Mouse (Mus musculus): ENCODE measurements around the gene Fxyd5. TPM values are rescaled to one million over a fixed set of nuclear protein-coding genes. Genes with fewer than 3 reads are reported as not detected.

The Fxyd5 gene
- polyA plus RNA-seq, 1 experiment from 2014 or later = 10.2 TPM

DNA sequence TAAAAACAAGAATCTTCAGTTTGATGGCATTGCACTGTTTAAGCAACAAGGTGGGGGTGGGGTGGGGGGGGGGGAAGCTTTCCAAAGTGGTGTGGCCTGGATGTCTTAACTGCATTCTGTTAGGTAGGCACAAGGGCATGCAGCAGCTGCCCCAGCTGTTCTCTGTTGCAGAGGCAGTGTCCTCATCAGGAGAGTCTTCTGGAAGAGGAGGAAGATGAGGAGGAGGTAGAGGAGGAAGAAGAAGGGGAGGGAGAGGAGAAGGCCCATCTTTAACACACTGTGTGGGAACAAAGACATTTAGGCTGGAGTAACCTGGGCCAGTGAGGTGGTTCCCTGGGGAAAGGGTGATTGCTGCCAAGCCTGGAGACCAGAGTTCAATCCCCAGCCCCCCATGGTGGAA is 39.8 kb upstream of the Fxyd5 start:
- no peaks in the 10 kb centered on the region for H3K36me3 ChIP-seq (ENCODE audit: control insufficient read depth, insufficient read depth, low read length)
- DNase-seq (ENCODE audit: low spot score) = no peak
- no peak for ATAC-seq (replicated peaks; ENCODE audit: low FRiP score)
- no peak overlapping the region for H3K27ac ChIP-seq (ENCODE audit: low read depth, low read length)
- no peaks in the 10 kb centered on the region for H3K27me3 ChIP-seq (ENCODE audit: control insufficient read depth, insufficient read depth, low read length)
- no peaks in the 10 kb centered on the region for H3K9me3 ChIP-seq (ENCODE audit: control insufficient read depth, low read length)
- no peak overlapping the region for H3K4me3 ChIP-seq (ENCODE audit: low read depth, low read length)
- H3K4me2 ChIP-seq (ENCODE audit: low read depth, low read length, severe bottlenecking) = no peak overlapping the region
- no peak overlapping the region for H3K9ac ChIP-seq (ENCODE audit: low read length)
- H3K4me1 ChIP-seq (replicated peaks; ENCODE audit: control insufficient read depth, insufficient read depth, low read length) = 0 out of 2 replicates have a peak, but pooled peaks cover 3% of the 10 kb centered on the region

DNA sequence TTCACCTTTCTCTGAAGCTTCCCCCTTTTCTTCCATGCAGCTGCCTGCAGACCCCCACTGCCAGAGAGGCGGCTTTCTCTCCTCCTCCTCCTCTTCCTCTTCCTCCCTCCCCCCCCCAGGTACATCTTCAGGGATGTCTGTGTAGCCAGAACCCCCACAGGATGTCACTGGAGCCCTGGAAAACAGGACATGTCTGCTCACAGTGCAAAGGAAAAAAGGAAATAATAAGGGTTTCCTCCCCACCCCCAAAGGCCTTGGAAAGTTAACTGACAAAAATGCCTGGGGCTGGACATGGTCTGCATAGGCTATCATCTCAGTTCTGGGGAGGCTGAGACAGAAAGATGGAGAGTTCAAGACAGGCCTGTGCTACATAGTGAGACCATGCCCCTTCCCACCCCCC is 38.8 kb upstream of the Fxyd5 start:
- no peak overlapping the region for H3K9ac ChIP-seq (ENCODE audit: low read length)
- H3K9me3 ChIP-seq (ENCODE audit: control insufficient read depth, low read length) = no peaks in the 10 kb centered on the region
- no peak overlapping the region for H3K4me3 ChIP-seq (ENCODE audit: low read depth, low read length)
- 38% methylated on average over 1 of the region's 1 CpGs for WGBS
- ATAC-seq (replicated peaks; ENCODE audit: low FRiP score) (no peak), DNase-seq (ENCODE audit: low spot score) (no peak)
- H3K4me2 ChIP-seq (ENCODE audit: low read depth, low read length, severe bottlenecking) = no peak overlapping the region
- no peaks in the 10 kb centered on the region for H3K27me3 ChIP-seq (ENCODE audit: control insufficient read depth, insufficient read depth, low read length)
- no peak overlapping the region for H3K27ac ChIP-seq (ENCODE audit: low read depth, low read length)
- H3K36me3 ChIP-seq (ENCODE audit: control insufficient read depth, insufficient read depth, low read length) = no peaks in the 10 kb centered on the region
- H3K4me1 ChIP-seq (replicated peaks; ENCODE audit: control insufficient read depth, insufficient read depth, low read length) = 0 out of 2 replicates have a peak, but pooled peaks cover 3% of the 10 kb centered on the region

DNA sequence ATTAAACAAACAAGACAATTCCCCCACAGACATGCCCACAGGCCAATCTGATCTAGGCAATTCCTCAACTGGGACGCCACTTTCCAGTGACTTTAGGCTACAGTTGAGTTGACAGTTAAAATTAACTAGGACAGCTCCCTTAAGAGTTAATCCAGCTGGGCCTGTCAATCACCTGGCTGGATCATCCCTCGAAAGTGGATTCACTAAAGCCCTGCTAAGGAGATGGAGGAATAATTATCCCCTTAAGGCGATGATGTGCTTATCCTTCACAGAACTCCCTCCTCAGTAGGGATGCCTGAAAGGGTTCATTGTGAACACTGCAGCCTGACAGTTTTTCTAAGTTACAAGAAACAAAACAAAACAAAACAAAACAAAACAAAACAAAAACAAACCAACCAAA is 38.3 kb upstream of the Fxyd5 start:
- Histone ChIP-seq H3K9ac (ENCODE audit: low read length) (no peak overlapping the region), H3K36me3 (ENCODE audit: control insufficient read depth, insufficient read depth, low read length) (no peaks in the 10 kb centered on the region), H3K9me3 (ENCODE audit: control insufficient read depth, low read length) (no peaks in the 10 kb centered on the region), H3K4me2 (ENCODE audit: low read depth, low read length, severe bottlenecking) (no peak overlapping the region), H3K27ac (ENCODE audit: low read depth, low read length) (no peak overlapping the region), H3K4me3 (ENCODE audit: low read depth, low read length) (no peak overlapping the region), H3K27me3 (ENCODE audit: control insufficient read depth, insufficient read depth, low read length) (no peaks in the 10 kb centered on the region), H3K4me1 (replicated peaks; ENCODE audit: control insufficient read depth, insufficient read depth, low read length) (0 out of 2 replicates have a peak, but pooled peaks cover 3% of the 10 kb centered on the region)
- ATAC-seq (replicated peaks; ENCODE audit: low FRiP score) = no peak
- 45% methylated on average over 3 of the region's 3 CpGs for WGBS
- DNase-seq (ENCODE audit: low spot score) = no peak

DNA sequence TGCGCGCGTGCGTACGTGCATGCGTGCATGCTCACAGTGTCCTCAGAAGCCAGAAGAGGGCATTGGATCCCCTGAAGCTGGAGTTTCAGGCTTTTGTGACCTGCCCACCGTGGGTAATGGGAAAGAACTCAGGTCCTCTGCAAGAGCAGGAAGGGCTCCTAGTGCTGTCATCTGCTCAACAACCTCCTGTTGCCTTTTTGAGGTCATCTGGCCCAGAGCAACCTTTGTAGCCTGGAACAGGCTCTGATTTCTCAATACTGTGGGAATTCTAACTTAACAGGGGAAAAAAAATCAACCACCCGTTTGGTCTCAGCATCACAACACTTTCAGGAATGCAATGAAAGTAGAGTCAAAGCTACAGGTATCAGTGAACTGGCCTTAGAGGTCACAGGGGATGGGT is 37.4 kb upstream of the Fxyd5 start:
- no peak for ATAC-seq (replicated peaks; ENCODE audit: low FRiP score)
- WGBS = 87% methylated on average over 8 of the region's 8 CpGs

DNA sequence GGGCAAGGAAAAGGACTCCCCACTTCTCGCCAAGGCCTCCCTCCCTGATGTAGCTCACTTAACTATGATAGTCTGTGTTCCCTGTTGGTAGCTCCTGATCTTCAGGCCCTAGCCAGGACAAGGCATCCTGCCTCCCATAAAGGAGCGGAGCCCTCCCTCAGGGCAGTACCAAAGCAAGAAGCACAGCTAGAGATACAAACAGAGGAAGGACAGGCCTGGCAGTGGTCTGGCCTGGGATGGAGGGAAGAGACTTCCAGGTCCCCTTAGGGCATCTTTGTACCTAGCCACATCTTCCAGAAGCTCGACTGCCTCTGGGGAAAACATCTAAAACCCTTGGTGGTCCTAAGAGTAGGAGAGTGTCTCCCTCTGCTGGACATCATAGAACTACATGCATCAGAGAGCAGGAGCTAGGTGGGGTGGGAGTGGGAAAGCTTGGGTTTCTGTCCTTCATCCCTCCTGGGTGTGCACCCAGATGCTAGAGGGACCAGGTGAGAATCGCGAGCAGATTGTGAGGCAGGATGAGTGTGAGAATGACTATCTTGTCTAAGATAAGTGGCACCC is 35.7 kb upstream of the Fxyd5 start:
- H3K4me3 ChIP-seq (ENCODE audit: low read depth, low read length) = no peak overlapping the region
- no peaks in the 10 kb centered on the region for H3K36me3 ChIP-seq (ENCODE audit: control insufficient read depth, insufficient read depth, low read length)
- no peak overlapping the region for H3K27ac ChIP-seq (ENCODE audit: low read depth, low read length)

More for the DNA sequence above, 37.4 kb upstream of the Fxyd5 start:
- Histone ChIP-seq H3K9me3 (ENCODE audit: control insufficient read depth, low read length) (no peaks in the 10 kb centered on the region), H3K36me3 (ENCODE audit: control insufficient read depth, insufficient read depth, low read length) (no peaks in the 10 kb centered on the region), H3K4me3 (ENCODE audit: low read depth, low read length) (no peak overlapping the region), H3K4me1 (replicated peaks; ENCODE audit: control insufficient read depth, insufficient read depth, low read length) (no peaks in the 10 kb centered on the region), H3K27me3 (ENCODE audit: control insufficient read depth, insufficient read depth, low read length) (no peaks in the 10 kb centered on the region), H3K27ac (ENCODE audit: low read depth, low read length) (no peak overlapping the region), H3K9ac (ENCODE audit: low read length) (no peak overlapping the region), H3K4me2 (ENCODE audit: low read depth, low read length, severe bottlenecking) (no peak overlapping the region)
- DNase-seq (ENCODE audit: low spot score) = no peak

DNA sequence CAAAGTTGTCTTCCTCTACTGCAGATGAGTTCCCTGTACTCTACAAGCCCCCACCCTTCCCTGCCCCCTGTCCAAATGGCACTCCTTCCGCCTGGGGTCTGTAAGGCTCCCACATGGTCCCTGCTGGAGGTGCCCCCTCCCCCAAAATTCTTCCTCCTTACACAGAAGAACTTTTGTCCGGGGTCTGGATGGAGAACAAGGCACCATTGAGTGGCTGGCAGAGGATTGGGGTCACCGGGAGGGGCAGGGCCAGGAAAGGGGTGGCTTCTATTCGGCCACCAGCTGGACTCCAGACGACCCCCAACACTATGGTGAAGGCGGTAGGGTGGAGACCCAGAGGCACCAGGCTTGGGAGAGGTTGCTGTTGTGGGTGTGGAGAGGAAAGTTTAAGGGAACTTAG is 35.2 kb upstream of the Fxyd5 start:
- no peak overlapping the region for H3K9ac ChIP-seq (ENCODE audit: low read length)
- no peaks in the 10 kb centered on the region for H3K36me3 ChIP-seq (ENCODE audit: control insufficient read depth, insufficient read depth, low read length)
- no peak overlapping the region for H3K4me3 ChIP-seq (ENCODE audit: low read depth, low read length)
- no peak overlapping the region for H3K27ac ChIP-seq (ENCODE audit: low read depth, low read length)
- ATAC-seq (replicated peaks; ENCODE audit: low FRiP score) (no peak), DNase-seq (ENCODE audit: low spot score) (no peak)
- H3K27me3 ChIP-seq (ENCODE audit: control insufficient read depth, insufficient read depth, low read length) = no peaks in the 10 kb centered on the region
- no peak overlapping the region for H3K4me2 ChIP-seq (ENCODE audit: low read depth, low read length, severe bottlenecking)
- H3K4me1 ChIP-seq (replicated peaks; ENCODE audit: control insufficient read depth, insufficient read depth, low read length) = no peaks in the 10 kb centered on the region
- H3K9me3 ChIP-seq (ENCODE audit: control insufficient read depth, low read length) = no peaks in the 10 kb centered on the region
- 55% methylated on average over 6 of the region's 6 CpGs for WGBS

More for the DNA sequence above, 35.7 kb upstream of the Fxyd5 start:
- Histone ChIP-seq H3K9me3 (ENCODE audit: control insufficient read depth, low read length) (no peaks in the 10 kb centered on the region), H3K9ac (ENCODE audit: low read length) (no peak overlapping the region), H3K4me2 (ENCODE audit: low read depth, low read length, severe bottlenecking) (no peak overlapping the region), H3K27me3 (ENCODE audit: control insufficient read depth, insufficient read depth, low read length) (no peaks in the 10 kb centered on the region), H3K4me1 (replicated peaks; ENCODE audit: control insufficient read depth, insufficient read depth, low read length) (no peaks in the 10 kb centered on the region)
- ATAC-seq (replicated peaks; ENCODE audit: low FRiP score) (peak; percentile 39; the same call in 1 of the 2 replicates), DNase-seq (ENCODE audit: low spot score) (no peak)
- 44% methylated on average over 5 of the region's 5 CpGs for WGBS

DNA sequence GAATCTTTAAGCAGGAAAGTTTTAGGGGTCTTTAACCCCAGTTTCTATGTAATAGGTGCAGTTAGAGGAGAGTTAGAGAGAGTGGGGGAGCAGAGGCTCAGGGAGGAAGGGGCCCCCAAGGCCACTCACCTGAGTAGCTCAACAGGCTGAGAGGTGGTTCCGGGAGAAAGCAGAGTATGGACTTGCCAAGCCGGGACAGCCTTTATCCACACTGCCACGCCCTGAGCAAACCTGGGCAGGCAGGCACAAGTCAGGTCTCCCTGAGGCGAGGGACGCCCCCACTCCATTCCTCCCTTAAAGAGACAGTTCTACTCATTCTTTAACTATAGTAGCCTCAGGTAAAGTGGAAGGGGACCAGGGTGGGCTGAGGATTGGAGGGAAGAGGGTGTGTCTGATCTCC is 34.2 kb upstream of the Fxyd5 start, which contains the start of gene Fxyd3:
Gene Fxyd3, minus strand, starts transcription at position 213 of the 400 bp plus-strand sequence.
- H3K27ac ChIP-seq (ENCODE audit: low read depth, low read length) = no peak within 1 kb of the TSS

DNA sequence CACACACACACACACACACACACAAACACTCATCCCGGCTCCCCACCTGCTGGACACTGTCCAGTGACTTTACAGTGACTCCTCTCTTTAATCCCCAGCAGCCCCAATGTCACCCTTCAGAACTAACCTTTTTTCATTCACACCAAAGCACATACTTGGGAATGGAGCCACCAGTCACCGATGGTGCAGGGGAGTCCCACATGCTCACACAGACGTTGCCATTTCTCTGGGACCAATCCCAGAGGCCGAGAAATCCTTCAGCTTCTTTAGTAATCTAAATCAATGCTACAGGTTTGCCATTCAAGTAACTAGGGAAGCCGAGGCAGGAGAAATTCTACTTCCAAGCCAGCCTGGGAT is 32.4 kb upstream of the Fxyd5 start:
- no peaks in the 10 kb centered on the region for H3K9me3 ChIP-seq (ENCODE audit: control insufficient read depth, low read length)
- H3K4me2 ChIP-seq (ENCODE audit: low read depth, low read length, severe bottlenecking) = no peak overlapping the region
- 77% methylated on average over 5 of the region's 5 CpGs for WGBS
- no peaks in the 10 kb centered on the region for H3K27me3 ChIP-seq (ENCODE audit: control insufficient read depth, insufficient read depth, low read length)
- DNase-seq (ENCODE audit: low spot score) (no peak), ATAC-seq (replicated peaks; ENCODE audit: low FRiP score) (no peak)
- no peak overlapping the region for H3K27ac ChIP-seq (ENCODE audit: low read depth, low read length)
- no peak overlapping the region for H3K9ac ChIP-seq (ENCODE audit: low read length)
- H3K36me3 ChIP-seq (ENCODE audit: control insufficient read depth, insufficient read depth, low read length) = no peaks in the 10 kb centered on the region
- H3K4me1 ChIP-seq (replicated peaks; ENCODE audit: control insufficient read depth, insufficient read depth, low read length) = no peaks in the 10 kb centered on the region
- no peak overlapping the region for H3K4me3 ChIP-seq (ENCODE audit: low read depth, low read length)

More for the DNA sequence above, 34.2 kb upstream of the Fxyd5 start, which contains the start of gene Fxyd3:
- Histone ChIP-seq H3K9ac (ENCODE audit: low read length) (no peak within 1 kb of the TSS), H3K4me2 (ENCODE audit: low read depth, low read length, severe bottlenecking) (no peak within 1 kb of the TSS), H3K27me3 (ENCODE audit: control insufficient read depth, insufficient read depth, low read length) (no peaks in the 10 kb centered on the region), H3K9me3 (ENCODE audit: control insufficient read depth, low read length) (no peaks in the 10 kb centered on the region), H3K4me1 (replicated peaks; ENCODE audit: control insufficient read depth, insufficient read depth, low read length) (no peaks in the 10 kb centered on the region), H3K36me3 (ENCODE audit: control insufficient read depth, insufficient read depth, low read length) (no peaks in the 10 kb centered on the region), H3K4me3 (ENCODE audit: low read depth, low read length) (no peak within 1 kb of the TSS)
- ATAC-seq (replicated peaks; ENCODE audit: low FRiP score) (no peak), DNase-seq (ENCODE audit: low spot score) (no peak)
- WGBS = 67% methylated on average over 5 of the region's 5 CpGs

DNA sequence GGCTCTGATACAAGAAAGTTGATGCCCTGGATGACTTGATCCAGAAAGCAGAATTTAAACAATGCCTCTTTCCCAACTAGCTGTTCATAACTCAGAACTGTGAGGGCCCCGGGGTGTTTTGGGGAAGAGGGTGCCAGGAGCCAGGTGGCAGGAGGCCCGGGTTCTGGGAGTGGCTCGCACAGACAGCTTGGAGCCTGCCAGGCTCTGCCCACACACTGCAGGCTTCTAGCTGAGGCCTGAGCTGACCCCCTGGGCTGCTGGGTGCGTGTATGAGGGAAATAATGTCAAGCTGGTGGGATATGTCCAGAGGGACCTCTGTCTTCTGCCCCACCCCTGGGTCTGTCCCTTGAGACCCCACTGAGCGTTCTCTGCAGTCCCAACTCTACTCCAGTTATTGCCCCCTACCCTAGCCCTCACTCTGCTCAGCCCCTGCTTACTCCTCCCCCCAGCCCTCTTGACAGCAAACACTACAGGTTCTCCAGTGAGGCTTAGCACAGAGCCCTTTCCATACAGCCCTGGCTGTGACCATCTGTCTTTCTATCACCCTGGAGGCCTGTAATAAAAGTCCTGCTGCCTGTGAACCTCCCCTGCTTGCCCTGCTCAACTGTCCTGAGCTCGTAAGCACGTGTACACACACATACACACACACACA is 31.9 kb upstream of the Fxyd5 start:
- no peak overlapping the region for H3K27ac ChIP-seq (ENCODE audit: low read depth, low read length)
- no peaks in the 10 kb centered on the region for H3K36me3 ChIP-seq (ENCODE audit: control insufficient read depth, insufficient read depth, low read length)
- no peak overlapping the region for H3K9ac ChIP-seq (ENCODE audit: low read length)
- H3K27me3 ChIP-seq (ENCODE audit: control insufficient read depth, insufficient read depth, low read length) = no peaks in the 10 kb centered on the region
- H3K4me3 ChIP-seq (ENCODE audit: low read depth, low read length) = no peak overlapping the region
- ATAC-seq (replicated peaks; ENCODE audit: low FRiP score) (no peak; the same call in 1 of the 2 replicates), DNase-seq (ENCODE audit: low spot score) (no peak)
- H3K9me3 ChIP-seq (ENCODE audit: control insufficient read depth, low read length) = no peaks in the 10 kb centered on the region
- WGBS = 68% methylated on average over 7 of the region's 7 CpGs
- H3K4me1 ChIP-seq (replicated peaks; ENCODE audit: control insufficient read depth, insufficient read depth, low read length) = no peaks in the 10 kb centered on the region
- H3K4me2 ChIP-seq (ENCODE audit: low read depth, low read length, severe bottlenecking) = no peak overlapping the region

All from forebrain, embryonic 11.5 days (tissue).